Mouse (Mus musculus) heart, postnatal 25 days (tissue): ENCODE data around the gene Gdpd4. TPM values are rescaled to one million over a fixed set of nuclear protein-coding genes. Genes with fewer than 3 reads are reported as not detected.
A peak's percentile ranks its signal among the peaks of the same experiment; 100 is the strongest.

Experiments used
- DNase-seq: peaks from one replicate; pipeline ENCODE4 v3.0.0; 2022; ENCODE audit warnings: low spot score
- intact Hi-C: fragments of 180-260 bp; cut with DNase I; formaldehyde crosslinking; loops from one replicate; pipeline ENCODE4 v1.15.1; 2025
- total RNA-seq, 2 experiments: library from RNA; stranded (reverse); gene quantifications; 2 replicates each; pipeline ENCODE4 v1.2.3; 2021

Gene Gdpd4
- total RNA-seq, result not detected

DNA sequence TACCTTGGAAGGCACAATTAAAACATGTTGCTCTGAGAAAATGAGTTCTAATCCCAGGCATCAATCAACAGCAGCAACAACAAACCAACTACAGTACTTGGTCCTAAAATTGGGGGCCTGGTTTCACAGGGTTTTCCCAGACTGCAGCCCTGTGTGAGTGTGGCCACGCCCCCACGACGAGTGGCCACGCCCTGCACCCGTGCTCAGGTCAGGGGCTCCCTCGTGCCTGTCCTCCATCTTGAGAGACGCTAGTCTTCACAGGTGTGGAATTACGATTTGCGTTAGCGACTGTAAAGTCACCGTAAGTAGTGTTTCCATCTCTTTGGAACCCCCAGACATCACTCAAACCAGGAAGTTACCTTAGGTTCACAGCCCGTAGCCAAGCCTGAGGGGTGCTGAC lies at the start of gene Gdpd4:
Gdpd4 (plus strand) TSS at position 214 of the 400 bp plus-strand sequence.
- DNase-seq, result no peak
- intact Hi-C loops, result no loop called here

DNA sequence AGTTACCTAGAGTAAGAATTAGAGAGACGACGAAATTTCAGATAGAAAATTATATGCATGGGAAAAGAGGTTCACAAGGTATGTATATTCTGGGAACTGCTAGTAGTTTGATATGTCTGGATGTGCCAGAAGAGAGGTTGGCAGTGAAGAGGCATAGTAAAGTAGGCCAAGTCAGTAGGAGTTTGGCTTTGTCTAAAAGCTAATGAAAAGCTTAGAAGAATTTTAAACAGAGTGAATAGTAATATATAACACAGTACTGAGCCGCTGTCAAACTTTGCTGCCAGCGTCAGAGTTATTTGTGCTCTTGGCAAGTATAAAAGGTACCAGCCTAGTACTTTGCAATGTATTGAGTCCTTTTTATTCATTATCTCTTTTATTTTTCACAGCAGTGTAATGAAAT lies 47.4 kb upstream of the Gdpd4 start:
- intact Hi-C loops, result no loop called here
- no peak for DNase-seq

DNA sequence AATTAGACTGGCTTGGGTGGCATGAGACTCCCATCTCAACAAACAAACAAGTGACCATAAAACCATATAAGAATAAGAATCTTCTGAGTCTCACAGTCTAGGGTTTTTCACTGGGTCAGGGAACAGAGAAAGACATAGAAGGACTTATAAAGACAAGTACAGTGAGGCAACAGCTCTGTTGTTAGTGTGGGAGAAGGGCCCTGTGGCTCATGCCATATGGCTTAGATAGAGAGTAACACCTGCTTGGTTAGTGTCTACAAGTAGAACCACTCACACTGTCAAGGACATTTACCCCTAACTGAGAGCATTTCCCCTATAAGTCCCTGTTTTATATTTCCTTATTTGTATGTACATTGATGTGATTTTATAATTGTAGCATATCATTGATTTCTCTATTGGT lies 46.4 kb upstream of the Gdpd4 start:
- intact Hi-C loops, result no loop called here
- DNase-seq, result no peak

DNA sequence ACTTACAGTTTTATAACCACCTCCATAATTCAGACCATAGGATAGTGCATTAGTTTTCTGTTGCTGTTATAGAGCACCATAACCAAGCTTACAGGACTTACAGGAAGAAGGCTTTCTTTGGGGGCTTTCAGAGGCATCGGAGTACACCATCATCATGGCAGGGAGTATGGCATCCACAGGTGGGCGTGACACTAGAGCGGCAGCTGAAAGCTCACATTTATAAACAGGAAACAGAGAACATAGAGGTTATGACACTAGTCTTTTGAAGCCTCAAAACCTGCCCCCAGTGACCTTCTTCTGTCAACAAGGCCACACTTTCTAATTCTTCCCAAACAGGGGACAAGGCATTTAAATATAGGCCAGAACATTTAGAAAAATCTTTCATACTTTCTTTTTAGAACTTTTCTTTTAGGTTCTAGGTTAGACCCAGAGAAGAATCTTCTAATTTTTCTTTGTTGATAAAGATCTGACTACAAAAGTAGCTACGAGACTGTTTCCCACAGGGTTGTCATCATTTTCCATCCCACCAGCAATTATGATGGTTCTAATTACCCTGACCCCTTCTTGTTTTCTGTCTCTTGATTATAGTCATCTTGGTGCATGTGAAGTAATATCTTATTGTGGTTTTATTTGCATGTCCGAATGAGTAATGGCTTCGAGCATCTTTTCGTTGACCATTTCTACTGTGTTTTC lies 41.8 kb upstream of the Gdpd4 start:
- DNase-seq, result no peak
- intact Hi-C loops, result no loop called here

DNA sequence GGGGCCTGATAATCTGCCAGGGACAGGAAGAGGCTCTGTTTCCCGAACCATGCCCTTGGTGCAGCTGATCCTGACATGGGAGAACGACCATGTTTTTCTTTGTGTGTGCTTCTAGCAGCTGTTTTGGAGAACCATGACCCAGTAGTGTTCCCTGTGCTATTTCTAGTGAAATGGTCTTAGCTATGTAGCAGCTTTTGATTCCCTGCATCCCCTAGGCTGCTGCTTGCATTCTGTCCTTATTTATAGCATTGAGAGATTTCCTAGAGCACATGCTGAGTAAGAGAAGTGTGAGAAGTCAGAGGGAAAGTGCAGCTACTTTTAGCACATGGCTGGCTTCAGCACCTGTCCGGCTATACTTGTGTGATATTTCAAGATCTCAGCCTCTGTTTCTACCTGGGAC lies 8.1 kb upstream of the Gdpd4 start:
- intact Hi-C loops, result no loop called here
- DNase-seq, result no peak

DNA sequence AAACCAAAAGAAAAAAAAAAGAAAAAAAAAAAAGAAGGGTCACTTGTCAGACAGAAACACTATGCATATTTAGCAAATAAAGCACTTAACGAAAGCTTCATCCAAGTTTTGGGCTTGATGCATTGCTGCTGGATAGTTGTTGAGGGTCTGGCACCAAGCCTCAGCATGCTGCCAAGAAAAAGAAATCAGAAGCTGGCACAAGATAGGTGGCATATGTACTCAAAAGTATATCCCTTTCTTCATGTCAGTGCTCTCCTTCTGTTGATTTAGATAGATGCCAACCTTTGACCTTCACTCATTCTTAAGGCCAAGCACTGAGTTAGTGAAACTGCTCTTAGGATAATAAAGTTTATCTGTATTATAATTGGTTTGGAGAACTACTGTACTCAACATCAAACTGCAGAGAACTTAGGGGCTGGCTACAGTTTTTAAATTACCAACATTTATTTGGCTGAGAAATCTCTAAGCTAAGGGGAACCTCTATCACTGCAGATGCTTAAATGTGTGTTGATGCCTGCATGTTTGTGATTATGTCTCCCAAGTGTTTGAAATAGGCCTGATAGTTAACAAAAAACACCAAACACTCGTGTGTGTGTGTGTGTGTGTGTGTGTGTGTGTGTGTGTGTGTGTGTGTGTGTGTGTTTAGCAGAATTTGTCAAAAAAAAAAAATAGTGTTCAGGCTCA lies 4.8 kb upstream of the Gdpd4 start:
- intact Hi-C loops, result no loop called here
- DNase-seq, result no peak

DNA sequence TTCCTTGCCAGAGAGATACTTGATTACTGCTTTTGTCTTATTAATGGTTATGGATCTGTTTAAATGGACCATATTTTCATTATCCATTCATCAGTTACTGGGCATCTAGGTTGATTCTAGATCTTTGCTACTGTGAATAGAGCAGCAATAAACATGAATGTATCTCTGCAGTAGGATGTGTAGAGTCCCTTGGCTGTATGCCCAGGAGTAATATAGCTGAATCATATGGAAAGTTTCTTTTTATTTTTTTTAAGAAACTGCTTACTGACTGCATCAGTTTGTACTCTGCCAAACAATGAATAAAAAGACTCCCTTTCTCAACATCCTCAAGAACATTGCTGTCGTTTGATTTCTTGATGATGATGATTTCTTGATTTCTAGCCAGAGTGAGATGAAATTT lies 6.1 kb downstream of the Gdpd4 start:
- no peak for DNase-seq
- intact Hi-C loops, result no loop called here

GRCm38 (mm10) chr7:97926978-97927377 lies 7.2 kb downstream of the Gdpd4 start:
- DNase-seq, result no peak
- intact Hi-C loops, result no loop called here

- intact Hi-C loops, result no loop called here
- no peak for DNase-seq
Observed at GRCm38 (mm10) chr7:97944485-97944884, 24.7 kb downstream of the Gdpd4 start.

GRCm38 (mm10) chr7:97972486-97972885 lies 52.7 kb downstream of the Gdpd4 start:
- intact Hi-C loops, result no loop called here

DNA sequence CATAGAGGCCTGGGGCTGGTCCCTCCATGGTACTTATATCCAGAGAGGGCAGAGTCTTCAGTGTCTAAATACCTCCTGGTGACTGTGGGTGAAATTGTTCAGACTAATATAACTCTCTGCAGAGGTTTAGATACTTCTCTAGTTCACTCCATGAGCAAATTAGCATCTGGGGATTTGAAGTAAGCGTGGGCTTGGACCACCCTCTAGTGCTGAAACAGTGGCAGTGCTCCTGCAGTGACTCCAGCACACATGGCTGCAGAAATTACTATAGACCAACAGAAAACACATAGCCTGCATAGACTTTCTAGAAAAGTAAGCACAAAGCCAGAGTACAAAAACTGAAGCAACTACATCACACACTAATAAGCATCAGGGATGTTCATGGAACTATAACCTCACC lies 57.7 kb downstream of the Gdpd4 start:
- no peak for DNase-seq
- intact Hi-C loops, result loop anchor here (1.0 kb wide), 1 partner anchor 232 kb away; no protein-coding TSS in a partner anchor

More at GRCm38 (mm10) chr7:97972486-97972885, 52.7 kb downstream of the Gdpd4 start:
- no peak for DNase-seq

DNA sequence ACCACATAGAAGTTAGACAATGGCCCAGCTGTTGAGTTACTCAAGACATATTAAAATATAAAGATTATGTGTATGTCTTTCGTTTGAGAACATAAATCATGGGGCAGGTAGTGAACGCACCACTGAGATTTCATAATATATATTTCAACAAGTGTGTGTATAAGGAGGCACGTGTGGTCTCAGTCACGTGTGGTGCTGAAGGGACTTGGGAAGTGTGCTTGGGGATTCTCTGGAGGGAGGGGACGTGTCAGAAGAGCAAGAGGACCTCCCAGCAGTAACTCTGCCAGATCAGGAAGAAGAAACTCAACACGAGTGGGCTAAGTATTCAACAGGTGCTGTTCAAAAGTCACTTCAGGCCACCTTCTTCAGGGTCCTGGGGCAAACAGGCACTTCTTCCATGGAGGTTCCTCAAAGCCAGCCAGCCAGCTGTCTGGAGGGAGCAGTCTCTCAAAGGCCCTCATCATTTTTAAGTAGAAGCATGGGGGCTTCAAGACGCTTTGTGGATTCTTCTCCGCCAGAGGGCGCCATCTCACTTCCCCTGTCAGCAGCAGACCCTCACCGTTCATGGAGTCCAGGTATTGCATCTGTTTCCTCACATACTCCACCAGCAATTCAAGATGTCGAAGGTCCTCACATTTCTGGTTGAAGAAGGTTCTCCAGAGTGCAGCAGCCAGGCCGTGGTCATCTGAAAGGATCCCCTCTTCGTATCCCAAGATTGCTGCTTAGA lies 64.5 kb downstream of the Gdpd4 start:
- DNase-seq, result no peak

GRCm38 (mm10) chr7:98002617-98003016 lies 82.9 kb downstream of the Gdpd4 start:
- no peak for DNase-seq
- intact Hi-C loops, result no loop called here

More for the DNA sequence above, 64.5 kb downstream of the Gdpd4 start:
- intact Hi-C loops, result no loop called here

GRCm38 (mm10) chr7:98048101-98048824 lies 128.5 kb downstream of the Gdpd4 start:
- no peak for DNase-seq
- intact Hi-C loops, result no loop called here

DNA sequence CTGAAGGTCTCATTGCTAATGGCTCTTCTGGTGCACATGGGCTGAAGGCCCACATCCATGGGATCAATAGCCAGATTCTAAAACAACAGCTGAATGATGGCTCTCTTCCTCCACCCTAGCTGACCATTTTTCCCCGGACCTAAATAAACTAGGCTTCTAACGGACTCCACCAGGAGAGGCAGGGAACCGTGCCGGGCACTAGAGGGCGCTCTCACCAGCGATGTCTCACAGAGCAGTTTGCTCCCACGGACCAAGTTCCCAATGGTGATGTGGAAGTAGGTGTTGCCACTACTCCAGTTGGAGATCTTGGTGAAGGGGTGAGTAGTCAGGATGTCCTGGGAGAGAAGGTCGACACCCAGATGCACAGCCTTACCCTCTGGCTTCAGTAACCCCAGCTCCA lies 132.2 kb downstream of the Gdpd4 start:
- intact Hi-C loops, result no loop called here
- no peak for DNase-seq

DNA sequence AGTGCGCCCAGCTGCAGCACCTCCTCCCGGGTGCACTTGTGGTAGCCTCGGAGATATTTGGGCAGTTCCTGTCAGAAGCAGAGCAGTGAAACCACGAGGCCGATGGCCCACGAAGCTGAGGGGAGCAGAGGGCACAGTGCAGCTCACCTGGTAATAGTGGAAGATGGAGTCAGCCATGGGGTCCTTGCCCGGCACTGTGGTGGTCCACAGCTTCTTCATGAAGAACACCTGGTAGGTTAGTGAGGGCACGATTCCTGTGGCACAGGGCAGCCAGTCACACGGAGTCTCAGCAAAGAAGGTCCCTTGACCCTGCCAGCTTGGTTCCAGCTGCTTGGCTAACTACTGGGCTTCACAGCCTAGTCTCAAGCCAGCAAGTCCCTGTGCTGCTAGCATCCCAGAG lies 134.7 kb downstream of the Gdpd4 start:
- no peak for DNase-seq
- intact Hi-C loops, result no loop called here

GRCm38 (mm10) chr7:98054942-98055341 lies 135.2 kb downstream of the Gdpd4 start:
- intact Hi-C loops, result no loop called here
- DNase-seq, result no peak

DNA sequence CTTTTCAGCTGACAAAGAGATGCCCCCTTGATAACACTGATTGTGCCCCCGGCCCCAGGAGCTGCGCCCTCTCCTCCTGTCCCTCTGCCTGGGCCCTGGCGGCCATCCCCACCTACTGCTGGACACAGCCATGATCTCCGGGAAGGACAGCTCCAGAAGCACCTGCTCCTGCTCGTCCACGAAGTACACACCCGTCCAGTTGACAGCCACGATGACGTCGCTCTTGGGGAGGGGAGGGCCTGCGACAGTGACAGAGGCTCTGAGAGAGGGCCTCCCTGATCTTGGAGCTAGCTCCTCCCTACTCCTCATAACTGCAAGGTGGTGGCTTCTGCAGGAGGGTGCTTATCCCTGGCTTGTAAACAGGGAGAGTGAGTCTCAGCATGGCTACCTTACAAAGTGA lies 146.5 kb downstream of the Gdpd4 start:
- intact Hi-C loops, result no loop called here

DNA sequence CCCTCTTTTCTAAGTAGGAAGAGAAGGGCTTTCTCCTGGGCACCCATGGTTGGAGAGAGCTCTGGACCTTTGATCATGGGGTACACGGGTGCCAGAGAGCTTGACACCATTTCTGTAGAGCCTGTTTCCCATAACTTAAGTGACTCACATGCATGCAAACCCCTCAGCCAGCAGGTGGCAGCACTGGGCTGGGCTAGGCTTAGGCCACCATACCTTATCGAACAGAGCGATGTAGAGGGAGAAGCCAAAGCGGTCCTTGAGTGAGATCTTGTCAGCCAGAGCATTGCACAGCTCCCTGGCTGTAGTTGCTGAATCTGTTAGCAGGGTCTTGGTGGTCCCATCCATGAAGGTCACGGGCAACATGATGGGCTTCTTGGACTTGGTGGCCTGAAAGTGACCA lies 151.9 kb downstream of the Gdpd4 start:
- peak; percentile 35 for DNase-seq
- intact Hi-C loops, result loop anchor here (1.0 to 5.0 kb wide), 2 partner anchors 49 to 329 kb away; no protein-coding TSS in a partner anchor

More for the DNA sequence above, 146.5 kb downstream of the Gdpd4 start:
- no peak for DNase-seq

GRCm38 (mm10) chr7:98077453-98077852 lies 157.7 kb downstream of the Gdpd4 start:
- DNase-seq, result no peak

More at GRCm38 (mm10) chr7:98077453-98077852, 157.7 kb downstream of the Gdpd4 start:
- intact Hi-C loops, result no loop called here
